Mouse (Mus musculus) MEL (cell line): ENCODE results near the gene Npcd. TPM values are rescaled to one million over a fixed set of nuclear protein-coding genes. Genes with fewer than 3 reads are reported as not detected.

ENCODE experiments used
- DNase-seq: peaks from one replicate; pipeline ENCODE4 v3.0.0; 2011; ENCODE audit warnings: low read depth, low spot score
- H3K27ac ChIP-seq: 2 replicates; pipeline ENCODE4 v1.5.1; 2012; ENCODE audit warnings: low read depth, mild to moderate bottlenecking, control low read depth, low read length, moderate library complexity; ENCODE audit not compliant: control insufficient read depth
- H3K27me3 ChIP-seq, 2 experiments: fragments of 150-350 bp in 1 of 2; sonication (generic) in 1 of 2; 2 replicates each; pipeline ENCODE4 v1.6.1; 2012; ENCODE audit warnings: low read length in 2 of 2, mild to moderate bottlenecking in 2 of 2, improper control_type of control experiment in 1 of 2, moderate library complexity in 1 of 2; ENCODE audit not compliant: insufficient read depth in 2 of 2, control insufficient read depth in 1 of 2
- H3K36me3 ChIP-seq, 2 experiments: 2 replicates each; pipeline ENCODE4 v1.6.1; 2012 to 2014; ENCODE audit warnings: low read length in 2 of 2, improper control_type of control experiment in 1 of 2, inconsistent platforms in 1 of 2, mild to moderate bottlenecking in 1 of 2; ENCODE audit not compliant: insufficient read depth in 2 of 2, control insufficient read depth in 1 of 2
- H3K4me1 ChIP-seq, 2 experiments: fragments of 150-350 bp in 1 of 2; sonication (generic) in 1 of 2; 2 replicates each; pipeline ENCODE4 v1.6.1; 2012; ENCODE audit warnings: low read length in 2 of 2, improper control_type of control experiment in 1 of 2, mild to moderate bottlenecking in 1 of 2; ENCODE audit not compliant: insufficient read depth in 2 of 2, control insufficient read depth in 1 of 2
- H3K4me3 ChIP-seq, 2 experiments: fragments of 150-350 bp in 1 of 2; sonication (generic) in 1 of 2; 2 replicates each; pipeline ENCODE4 v1.5.1; 2012; ENCODE audit warnings: low read depth in 2 of 2, low read length in 2 of 2, mild to moderate bottlenecking in 2 of 2, moderate library complexity in 2 of 2, control low read depth in 1 of 2, improper control_type of control experiment in 1 of 2; ENCODE audit not compliant: control insufficient read depth in 1 of 2, insufficient read depth in 1 of 2
- H3K79me2 ChIP-seq: 2 replicates; pipeline ENCODE4 v1.6.1; 2012; ENCODE audit warnings: mild to moderate bottlenecking, low read length, moderate library complexity; ENCODE audit not compliant: control insufficient read depth, poor library complexity, insufficient read depth
- H3K9ac ChIP-seq: 2 replicates; pipeline ENCODE4 v1.6.1; 2012; ENCODE audit warnings: low read depth, mild to moderate bottlenecking, control low read depth, low read length, moderate library complexity; ENCODE audit not compliant: control insufficient read depth, poor library complexity, severe bottlenecking
- H3K9me3 ChIP-seq: fragments of 150-350 bp; sonication (generic); replicated peaks from 2 replicates; pipeline ENCODE4 v1.6.1; 2012; ENCODE audit warnings: mild to moderate bottlenecking, low read length, improper control_type of control experiment, moderate library complexity; ENCODE audit not compliant: insufficient read depth
- BHLHE40 ChIP-seq: IDR thresholded peaks from 2 replicates; pipeline ENCODE4 v1.6.1; 2012; ENCODE audit warnings: low read depth, mild to moderate bottlenecking, inconsistent platforms, low read length, improper control_type of control experiment, borderline replicate concordance
- CHD1 ChIP-seq: IDR thresholded peaks from 2 replicates; pipeline ENCODE4 v1.6.1; 2012; ENCODE audit warnings: low read depth, mild to moderate bottlenecking, inconsistent platforms, low read length, improper control_type of control experiment
- CTCF ChIP-seq, 3 experiments: IDR thresholded peaks in 2 of 3; conservative IDR thresholded peaks in 1 of 3; 2 replicates each; pipeline ENCODE4 v1.5.1; 2011 to 2012; ENCODE audit warnings: low read length in 3 of 3, low read depth in 2 of 3, mild to moderate bottlenecking in 2 of 3, improper control_type of control experiment in 1 of 3, inconsistent platforms in 1 of 3, mixed read lengths in 1 of 3, moderate library complexity in 1 of 3; ENCODE audit not compliant: control insufficient read depth in 1 of 3, insufficient read depth in 1 of 3, poor library complexity in 1 of 3, severe bottlenecking in 1 of 3
- EP300 ChIP-seq, 2 experiments: IDR thresholded peaks; 2 replicates each; pipeline ENCODE4 v1.6.1; 2011; ENCODE audit warnings: improper control_type of control experiment in 2 of 2, low read length in 2 of 2, low read depth in 1 of 2, mild to moderate bottlenecking in 1 of 2
- ETS1 ChIP-seq: IDR thresholded peaks from 2 replicates; pipeline ENCODE4 v1.6.1; 2012; ENCODE audit warnings: low read depth, mild to moderate bottlenecking, inconsistent platforms, low read length, improper control_type of control experiment, moderate library complexity
- GABPA ChIP-seq: IDR thresholded peaks from 2 replicates; pipeline ENCODE4 v1.6.1; 2012; ENCODE audit warnings: low read depth, mild to moderate bottlenecking, inconsistent platforms, low read length, improper control_type of control experiment, moderate library complexity
- JUND ChIP-seq: IDR thresholded peaks from 2 replicates; pipeline ENCODE4 v1.6.1; 2011; ENCODE audit warnings: low read depth, mild to moderate bottlenecking, improper control_type of control experiment, low read length
- MAFK ChIP-seq: IDR thresholded peaks from 2 replicates; pipeline ENCODE4 v1.6.1; 2011; ENCODE audit warnings: low read depth, mild to moderate bottlenecking, low read length, improper control_type of control experiment, borderline replicate concordance
- MAX ChIP-seq: IDR thresholded peaks from 2 replicates; pipeline ENCODE4 v1.6.1; 2011; ENCODE audit warnings: low read length, improper control_type of control experiment
- MXI1 ChIP-seq: IDR thresholded peaks from 2 replicates; pipeline ENCODE4 v1.6.1; 2011; ENCODE audit warnings: mild to moderate bottlenecking, low read depth, low read length, improper control_type of control experiment
- MYB ChIP-seq: IDR thresholded peaks from 2 replicates; pipeline ENCODE4 v1.6.1; 2011; ENCODE audit warnings: mild to moderate bottlenecking, low read depth, low read length, improper control_type of control experiment
- MYC ChIP-seq: IDR thresholded peaks from 2 replicates; pipeline ENCODE4 v1.6.1; 2011; ENCODE audit warnings: low read depth, mild to moderate bottlenecking, low read length, improper control_type of control experiment, moderate library complexity
- POLR2AphosphoS2 ChIP-seq: IDR thresholded peaks from 2 replicates; pipeline ENCODE4 v1.6.1; 2011; ENCODE audit warnings: low read length, improper control_type of control experiment
- POLR2AphosphoS5 ChIP-seq: IDR thresholded peaks from 2 replicates; pipeline ENCODE4 v1.6.1; 2012; ENCODE audit warnings: low read depth, borderline replicate concordance, mild to moderate bottlenecking, inconsistent platforms, low read length, moderate library complexity, mixed read lengths
- RCOR1 ChIP-seq: IDR thresholded peaks from 2 replicates; pipeline ENCODE4 v1.6.1; 2012; ENCODE audit warnings: low read depth, mild to moderate bottlenecking, inconsistent platforms, low read length, improper control_type of control experiment
- SMC3 ChIP-seq: IDR thresholded peaks from 2 replicates; pipeline ENCODE4 v1.6.1; 2011; ENCODE audit warnings: low read depth, low read length, improper control_type of control experiment
- TAL1 ChIP-seq: IDR thresholded peaks from 2 replicates; pipeline ENCODE4 v1.6.1; 2012; ENCODE audit warnings: mild to moderate bottlenecking, inconsistent platforms, low read length, moderate library complexity, mixed read lengths
- TCF12 ChIP-seq: IDR thresholded peaks from 2 replicates; pipeline ENCODE4 v1.6.1; 2014; ENCODE audit warnings: low read depth, mild to moderate bottlenecking, inconsistent platforms, low read length, improper control_type of control experiment, moderate library complexity
- USF1 ChIP-seq: IDR thresholded peaks from 2 replicates; pipeline ENCODE4 v1.6.1; 2014; ENCODE audit warnings: low read depth, mild to moderate bottlenecking, inconsistent platforms, low read length, improper control_type of control experiment, moderate library complexity
- ZKSCAN1 ChIP-seq: IDR thresholded peaks from 2 replicates; pipeline ENCODE4 v1.6.1; 2012; ENCODE audit warnings: low read depth, mild to moderate bottlenecking, inconsistent platforms, low read length, improper control_type of control experiment, moderate library complexity
- polyA plus RNA-seq, 2 experiments: library from polyadenylated mRNA; stranded (reverse) in 1 of 2; unstranded in 1 of 2; fragments of >175 nt in 1 of 2; fragments of >200 nt in 1 of 2; gene quantifications; 2 replicates each; pipeline versions ENCODE4 v1.2.1 to v1.2.4; 2012; ENCODE audit warnings: low replicate concordance in 2 of 2, low read depth in 1 of 2; ENCODE audit not compliant: insufficient read length in 2 of 2, insufficient read depth in 1 of 2, missing spikeins in 1 of 2
- total RNA-seq: library from RNA; depleted of rRNA; stranded (reverse); fragments of 300-350 nt; gene quantifications from 2 replicates; pipeline ENCODE4 v1.2.3, GENCODE M21; 2012

The Npcd gene
- total and polyA plus RNA-seq, 3 experiments, result not detected

DNA sequence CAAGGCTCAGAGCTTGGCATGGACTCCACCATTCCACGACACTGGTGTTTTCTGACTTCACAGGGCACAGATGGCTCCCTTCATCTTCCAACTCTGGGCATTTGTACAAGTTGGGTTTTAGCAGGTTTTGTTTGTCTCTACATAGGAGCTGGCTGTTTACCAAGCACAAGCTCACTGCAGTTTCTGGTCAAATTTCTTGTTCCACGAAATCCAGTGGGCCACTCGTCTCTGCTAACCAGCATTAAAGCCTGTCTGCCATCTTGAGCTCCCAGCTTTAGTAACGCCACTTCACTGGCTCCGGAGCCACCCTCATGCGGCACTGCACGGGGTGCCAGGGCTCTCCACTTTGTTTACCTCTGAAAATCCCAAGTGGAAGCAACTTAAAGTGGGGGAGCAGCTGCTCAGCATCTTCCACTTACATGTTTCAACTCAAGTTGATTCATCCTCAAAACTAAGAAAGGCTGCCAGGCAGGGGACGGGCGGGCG is 67.4 kb downstream of the Npcd start:
- Histone ChIP-seq H3K27me3 (no peaks in the 10 kb centered on the region), H3K4me1 (no peaks in the 10 kb centered on the region), H3K36me3 (no peaks in the 10 kb centered on the region), H3K4me3 (no peak overlapping the region), H3K79me2 (no peaks in the 10 kb centered on the region), H3K9me3 (no peaks in the 10 kb centered on the region), H3K27ac (no peak overlapping the region), H3K9ac (no peak overlapping the region)
- TF ChIP-seq CTCF (IDR thresholded peaks at IDR 0.05 in 2 of 3, conservative IDR thresholded peaks at IDR 0.05 in 1 of 3; ENCODE audit: control insufficient read depth in 1 of 3, insufficient read depth in 1 of 3, low read depth in 2 of 3, low read length in 3 of 3, poor library complexity in 1 of 3, severe bottlenecking in 1 of 3), result no peak
- TF ChIP-seq BHLHE40, result no peak
- no peak for TF ChIP-seq EP300 (IDR thresholded peaks at IDR 0.05; ENCODE audit: low read depth in 1 of 2, low read length in 2 of 2)
- no peak for TF ChIP-seq MAFK
- no peak for TF ChIP-seq SMC3
- no peak for TF ChIP-seq TAL1
- TF ChIP-seq POLR2AphosphoS2, result no peak
- no peak for TF ChIP-seq RCOR1
- TF ChIP-seq MAX, result no peak
- no peak for TF ChIP-seq JUND
- DNase-seq, result no peak

DNA sequence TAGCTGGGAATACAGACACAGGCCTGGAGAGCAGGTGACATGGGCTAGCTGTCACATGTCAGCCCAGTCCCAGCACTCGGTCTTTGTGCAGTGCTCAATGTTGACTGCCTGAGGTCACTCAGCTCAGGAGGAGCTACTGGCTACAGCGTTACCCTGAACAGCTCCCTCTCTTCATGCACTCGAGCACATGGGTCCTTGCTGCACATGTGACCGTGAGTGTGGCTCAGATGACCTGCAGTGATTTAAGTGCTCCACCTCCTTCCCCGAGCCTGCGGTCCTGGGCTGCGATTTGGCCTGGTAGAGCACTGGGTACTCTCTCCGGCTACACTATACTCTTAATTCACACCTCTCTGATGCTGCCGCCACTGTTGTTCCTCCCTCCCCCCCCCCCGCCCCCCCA is 67.9 kb downstream of the Npcd start:
- no peak for TF ChIP-seq USF1
- TF ChIP-seq ZKSCAN1, result no peak
- TF ChIP-seq CHD1, result no peak
- no peak for TF ChIP-seq MYB
- TF ChIP-seq MYC, result no peak
- TF ChIP-seq TCF12, result no peak
- no peak for TF ChIP-seq ETS1
- TF ChIP-seq MXI1, result no peak
- TF ChIP-seq RCOR1, result no peak
- TF ChIP-seq SMC3, result no peak
- TF ChIP-seq GABPA, result no peak
- TF ChIP-seq CTCF (IDR thresholded peaks at IDR 0.05 in 2 of 3, conservative IDR thresholded peaks at IDR 0.05 in 1 of 3; ENCODE audit: control insufficient read depth in 1 of 3, insufficient read depth in 1 of 3, low read depth in 2 of 3, low read length in 3 of 3, poor library complexity in 1 of 3, severe bottlenecking in 1 of 3), result no peak
- TF ChIP-seq POLR2AphosphoS5, result no peak
- TF ChIP-seq, all 39 proteins: peak for 0
- H3K9me3 ChIP-seq, result no peaks in the 10 kb centered on the region
- DNase-seq, result no peak
- no peaks in the 10 kb centered on the region for H3K36me3 ChIP-seq
- H3K9ac ChIP-seq, result no peak overlapping the region
- H3K27ac ChIP-seq, result no peak overlapping the region
- no peaks in the 10 kb centered on the region for H3K79me2 ChIP-seq
- H3K4me3 ChIP-seq, result no peak overlapping the region
- H3K27me3 ChIP-seq, result no peaks in the 10 kb centered on the region
- H3K4me1 ChIP-seq, result no peaks in the 10 kb centered on the region
